Mouse (Mus musculus) embryo, embryonic 10.5 days (tissue): ENCODE data around the gene Ak6.

Source experiments
- DNase-seq: peaks from one replicate; pipeline ENCODE4 v3.0.0-alpha.2; 2015; ENCODE audit warnings: low spot score

Ak6 gene

DNA sequence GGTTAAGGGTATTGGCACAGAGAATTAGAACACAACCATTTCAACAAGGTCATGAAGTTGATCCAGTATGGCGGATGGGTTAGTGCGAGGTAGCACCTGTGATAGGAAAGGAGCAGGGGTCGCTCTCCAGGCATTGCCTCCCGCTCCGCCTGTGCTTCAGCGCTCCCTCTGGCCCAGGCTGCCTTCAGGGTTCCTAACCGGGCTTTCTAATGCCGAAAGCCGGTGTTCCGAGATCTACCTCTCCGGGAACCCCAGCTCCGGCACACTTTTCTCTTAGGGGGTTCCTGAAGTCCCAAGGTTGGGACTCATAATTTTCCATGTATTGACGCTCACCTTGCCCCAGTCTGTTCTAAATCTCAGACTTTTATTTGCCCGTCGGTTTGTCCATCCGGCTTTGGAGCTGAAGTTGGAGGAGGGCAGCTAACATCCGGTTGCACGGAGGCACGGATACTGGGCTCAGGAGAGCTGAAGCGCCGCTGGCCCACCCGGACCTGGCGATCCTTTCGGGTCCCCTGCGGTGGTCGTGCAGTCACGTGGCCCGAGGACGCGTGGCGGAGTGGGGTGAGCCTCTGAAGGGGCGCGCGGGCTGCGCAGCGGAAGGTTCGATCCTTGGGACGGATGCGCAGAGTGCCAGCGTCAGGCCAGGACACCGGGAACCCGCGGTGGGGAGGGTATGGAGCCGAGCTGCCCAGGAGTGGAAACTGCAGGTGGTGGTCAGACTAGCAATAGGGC lies 18.7 kb downstream of the Ak6 start, which contains the start of gene Ccdc125:
TSS of gene Ccdc125 (plus strand) at position 427 of the 732 bp plus-strand sequence.
- peak; percentile 66 for DNase-seq

DNA sequence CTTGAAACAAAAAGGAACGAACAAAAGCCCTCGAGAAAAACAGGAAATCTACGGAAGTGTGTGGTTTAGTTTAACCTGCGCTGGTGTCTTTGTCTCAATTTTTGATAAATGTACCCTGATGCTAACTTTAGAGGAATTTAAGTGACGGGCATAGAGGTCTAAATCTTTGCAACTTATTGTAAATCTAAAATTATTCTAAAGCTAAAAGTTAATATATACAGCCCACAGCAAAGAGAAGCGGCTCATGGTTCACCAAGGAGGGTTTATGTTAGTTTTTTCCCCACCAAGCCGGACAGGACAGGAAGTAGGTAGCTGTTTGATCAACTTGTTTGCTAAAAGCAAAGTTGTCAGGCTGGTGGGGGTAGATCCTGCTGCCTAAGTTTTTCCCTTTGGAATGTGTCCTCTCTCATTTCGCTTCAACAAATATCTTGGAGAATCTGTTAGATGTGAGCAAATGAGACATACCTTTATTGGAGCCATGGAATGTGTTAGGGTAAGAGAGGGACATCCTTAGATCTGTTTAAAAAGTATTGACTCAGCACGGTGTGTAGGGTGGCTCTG lies 19.5 kb downstream of the Ak6 start:
- DNase-seq = peak; percentile 35

DNA sequence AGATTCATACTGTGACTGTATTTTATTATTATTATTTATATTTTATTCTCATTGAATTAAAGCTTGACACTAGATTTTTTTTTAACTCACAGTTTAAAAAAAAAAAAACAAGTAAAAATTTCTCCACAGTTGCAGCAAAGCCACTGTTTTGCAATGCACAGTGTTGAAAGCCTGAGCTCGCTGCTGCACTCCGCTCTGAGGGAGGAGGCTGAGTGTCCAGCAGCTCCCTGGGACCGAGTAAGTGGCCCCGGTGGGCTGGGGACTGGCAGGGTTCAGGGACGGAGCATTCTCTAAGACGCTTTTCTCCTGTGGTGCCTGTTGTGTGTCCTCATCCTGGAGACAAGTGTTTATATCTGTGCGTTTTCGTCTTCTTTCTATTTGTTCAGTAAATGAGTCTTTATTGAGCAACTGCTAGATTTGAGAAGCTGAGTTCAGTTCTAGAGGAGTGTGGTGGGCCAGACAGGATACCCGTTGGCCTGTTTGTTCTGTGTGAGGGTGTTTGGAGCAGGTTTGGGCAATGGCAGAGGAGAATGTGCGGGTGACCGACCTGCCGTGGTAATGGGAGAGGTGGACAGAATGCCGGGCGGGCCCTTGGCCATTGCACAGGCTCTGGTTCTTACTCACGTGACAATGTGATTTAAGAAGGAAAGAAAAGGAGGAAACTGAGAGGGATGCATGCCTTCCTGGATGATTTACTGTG lies 25.3 kb downstream of the Ak6 start:
- DNase-seq = no peak

DNA sequence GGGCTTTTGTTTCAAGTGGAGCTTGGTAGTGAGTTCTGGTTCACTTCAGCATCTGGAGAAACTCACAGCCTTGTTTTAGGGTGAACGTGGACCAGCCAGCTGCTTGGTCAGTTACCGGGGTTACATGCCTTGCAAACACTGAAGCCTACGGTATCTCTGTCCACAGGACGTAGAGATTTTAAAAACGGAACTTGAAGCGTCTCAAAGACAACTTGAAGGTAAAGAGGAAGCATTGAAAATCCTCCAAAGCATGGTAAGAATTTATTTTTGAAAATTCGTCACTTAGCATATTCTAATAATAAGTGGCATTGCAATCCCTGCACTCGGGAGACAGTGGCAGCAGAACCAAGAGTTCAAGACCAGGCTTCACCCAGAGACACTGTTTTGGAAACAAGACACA lies 30.8 kb downstream of the Ak6 start:
- DNase-seq = no peak

DNA sequence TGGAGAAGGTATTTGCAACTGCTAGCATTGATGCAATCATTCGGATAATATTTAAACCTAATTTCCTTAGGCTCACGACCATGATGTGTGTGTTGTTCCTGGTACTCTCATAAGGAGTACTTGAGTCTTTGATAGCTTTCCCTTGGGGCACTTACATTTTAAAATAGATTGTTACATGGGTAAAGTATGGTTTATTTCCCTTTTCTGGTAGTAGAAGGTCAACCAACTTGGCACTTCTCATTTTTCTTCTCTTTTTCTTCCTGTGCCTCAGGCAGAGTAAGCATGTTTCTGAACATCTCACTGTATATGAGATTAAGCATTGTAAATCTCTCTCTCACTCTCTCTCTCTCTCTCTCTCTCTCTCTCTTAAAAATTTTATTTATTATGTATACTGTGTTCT lies 32.1 kb downstream of the Ak6 start:
- DNase-seq = no peak

DNA sequence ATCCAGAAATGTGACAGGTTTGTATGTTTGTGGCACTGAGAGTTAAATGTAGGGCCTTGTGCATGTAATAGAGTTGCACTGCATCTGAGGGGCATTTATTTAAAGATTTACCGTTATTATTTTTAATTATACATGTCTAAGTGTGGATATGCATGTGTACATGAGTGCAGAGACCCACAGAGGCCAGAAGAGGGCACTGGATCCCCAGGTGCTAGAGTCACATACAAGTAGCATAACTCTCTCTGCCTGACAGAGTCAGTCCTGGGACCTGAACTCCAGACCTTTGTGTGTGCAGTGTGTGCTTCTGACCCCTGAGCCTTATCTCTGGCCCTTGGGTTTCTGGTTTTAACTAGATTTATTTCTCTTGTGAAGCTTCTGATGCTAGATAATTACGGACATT lies 33.6 kb downstream of the Ak6 start:
- DNase-seq = peak; percentile 25

DNA sequence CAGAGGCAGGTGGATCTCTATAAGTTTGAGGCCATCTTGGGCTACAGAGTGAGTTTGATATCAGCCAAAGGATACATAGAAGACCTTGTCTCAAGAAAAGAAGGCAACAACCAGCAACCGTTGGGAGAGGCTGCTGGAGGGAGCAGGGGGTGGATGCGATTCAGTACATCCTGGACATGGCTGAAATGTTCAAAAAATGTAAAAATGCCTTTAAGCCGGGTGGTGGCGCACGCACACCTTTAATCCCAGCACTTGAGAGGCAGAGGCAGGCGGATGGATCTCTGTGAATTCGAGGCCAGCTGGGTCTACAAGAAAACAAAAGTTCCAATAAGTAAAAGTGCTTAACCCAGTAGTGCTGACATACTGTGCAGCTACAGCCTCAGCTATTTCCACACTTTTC lies 36.7 kb downstream of the Ak6 start:
- DNase-seq = no peak

DNA sequence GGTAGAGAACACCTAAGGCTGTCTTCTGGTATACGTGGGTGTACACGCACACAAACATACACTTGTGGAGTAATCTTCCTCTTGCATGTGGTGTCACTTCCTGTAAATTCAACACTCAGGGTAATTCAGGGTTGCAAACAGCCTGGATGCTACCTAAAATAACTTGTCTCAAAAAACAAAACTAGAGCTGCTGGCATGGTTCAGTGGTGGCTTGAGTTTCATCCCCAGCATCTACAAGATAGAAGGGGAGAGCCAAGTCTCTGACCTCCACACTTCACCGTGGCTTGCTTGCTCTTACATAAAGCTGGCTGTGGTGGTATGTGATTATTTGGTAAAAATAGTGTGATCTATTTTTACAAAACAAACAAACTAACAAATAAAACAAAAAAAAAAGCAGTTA lies 46.8 kb downstream of the Ak6 start:
- DNase-seq = no peak

DNA sequence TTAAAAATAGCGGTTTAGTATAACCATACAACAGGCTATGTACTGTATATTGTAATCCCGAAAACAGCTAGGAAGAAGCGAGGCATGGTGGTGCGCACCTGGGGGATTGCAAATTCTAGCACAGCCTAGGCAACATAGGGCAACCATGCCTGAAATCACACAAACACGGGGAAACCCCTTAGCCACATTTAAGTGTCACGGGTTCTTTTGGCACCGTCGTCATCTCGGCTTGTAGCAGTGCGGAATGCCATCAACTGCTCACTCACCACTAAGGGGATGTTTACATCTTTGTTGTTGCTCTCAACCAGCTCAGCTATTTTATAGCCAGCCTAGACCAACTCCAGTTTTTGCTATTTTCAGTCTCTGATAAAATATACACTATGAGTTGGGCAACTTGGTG lies 48.1 kb downstream of the Ak6 start:
- DNase-seq = no peak

DNA sequence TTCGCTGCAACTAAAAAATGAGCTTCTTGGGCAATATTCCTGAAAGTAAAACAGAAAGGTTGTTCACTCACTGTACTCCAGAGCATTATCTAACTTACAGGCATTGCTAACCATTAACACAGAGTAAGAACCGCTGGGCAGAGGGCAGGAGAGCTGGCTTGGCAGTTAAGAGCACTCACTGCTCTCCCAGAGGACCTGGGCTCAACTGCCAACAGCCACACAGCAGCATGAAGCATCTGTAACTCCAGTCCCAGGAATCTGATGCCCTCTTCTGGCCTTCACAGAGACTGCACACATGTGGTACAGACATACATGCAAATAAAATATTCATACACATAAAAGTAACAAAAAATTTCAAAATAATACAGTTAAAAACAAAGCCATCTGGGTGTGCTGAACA lies 52.7 kb downstream of the Ak6 start:
- no peak for DNase-seq

DNA sequence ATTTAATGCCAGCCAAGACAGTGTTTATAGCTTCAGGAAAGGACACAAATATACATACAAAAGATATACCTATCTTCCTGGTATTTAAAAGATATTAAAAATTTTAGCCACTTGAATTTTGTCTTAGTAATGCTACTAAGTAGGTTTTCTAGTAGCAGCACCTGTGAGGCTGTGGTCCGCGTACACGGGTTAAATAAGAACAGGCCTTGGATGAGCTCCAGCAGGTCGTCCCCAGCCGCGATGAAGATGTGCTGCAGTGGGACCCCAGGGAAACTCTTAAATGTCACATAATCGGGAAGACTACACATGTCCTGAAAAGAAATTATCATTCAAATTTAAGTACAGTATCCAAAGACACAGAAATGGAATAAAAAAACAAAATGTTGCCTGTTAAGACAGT lies 55.4 kb downstream of the Ak6 start:
- no peak for DNase-seq

DNA sequence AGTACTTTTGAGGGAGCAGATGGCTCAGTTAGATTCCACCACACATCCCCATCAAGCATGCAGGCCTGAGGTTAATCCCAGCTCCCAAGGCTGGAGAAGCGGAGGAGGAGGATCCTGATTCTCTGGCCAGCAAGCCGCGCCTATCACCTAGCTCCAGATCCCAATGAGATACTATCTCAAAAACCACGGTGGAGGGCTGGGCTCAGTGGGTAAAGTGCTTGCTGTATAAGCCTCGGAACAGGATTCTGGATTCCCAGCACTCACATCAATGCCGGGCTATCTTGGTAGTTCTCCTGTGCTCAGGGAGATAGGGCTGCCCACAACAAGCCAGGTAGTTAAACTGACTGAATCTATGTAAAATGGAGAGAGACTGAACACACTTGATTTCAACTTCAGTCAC lies 64.7 kb downstream of the Ak6 start:
- DNase-seq = no peak
